Mouse (Mus musculus) brown adipose tissue, adult 24 weeks (tissue): Measurements from ENCODE around the gene Dnajb8. TPM values are rescaled to one million over a fixed set of nuclear protein-coding genes. Genes with fewer than 3 reads are reported as not detected.

ENCODE experiments used
- H3K27ac ChIP-seq: fragments of 200-500 bp; replicated peaks from 2 replicates; pipeline ENCODE4 v1.5.1; 2012; ENCODE audit warnings: low read depth, mild to moderate bottlenecking, low read length
- H3K4me1 ChIP-seq: fragments of 200-500 bp; 2 replicates; pipeline ENCODE4 v1.6.1; 2012; ENCODE audit warnings: low read length, mixed read lengths; ENCODE audit not compliant: control insufficient read depth, insufficient read depth, insufficient read length
- H3K4me3 ChIP-seq: fragments of 200-500 bp; 2 replicates; pipeline ENCODE4 v1.5.1; 2012; ENCODE audit warnings: low read depth, mild to moderate bottlenecking, low read length, moderate library complexity; ENCODE audit not compliant: insufficient read depth
- polyA plus RNA-seq: library from polyadenylated mRNA; stranded (reverse); fragments of >200 nt; gene quantifications from 2 replicates; pipeline ENCODE4 v1.2.4, GENCODE M21; 2012; ENCODE audit not compliant: missing spikeins, insufficient read depth, insufficient read length

Dnajb8 gene
- polyA plus RNA-seq, 1 experiment, result not detected

GRCm38 (mm10) chr6:88204531-88205385, 17.3 kb upstream of the Dnajb8 start:
- Histone ChIP-seq H3K4me1 (peaks cover 9% of the 10 kb centered on the region), H3K27ac (peak overlapping the region; percentile 88), H3K4me3 (peak overlapping the region; percentile 13; the same call in 1 of the 2 replicates)

GRCm38 (mm10) chr6:88205386-88205700, 16.7 kb upstream of the Dnajb8 start:
- Histone ChIP-seq H3K27ac (peak overlapping the region; percentile 50; the same call in 1 of the 2 replicates), H3K4me3 (no peak overlapping the region), H3K4me1 (peaks cover 9% of the 10 kb centered on the region)

- Histone ChIP-seq H3K4me1 (peaks cover 6% of the 10 kb centered on the region), H3K4me3 (no peak overlapping the region), H3K27ac (peak overlapping the region; percentile 8; the same call in 1 of the 2 replicates)
Measured at GRCm38 (mm10) chr6:88205937-88206336, 16.1 kb upstream of the Dnajb8 start.

- H3K4me1 ChIP-seq, result peaks cover 6% of the 10 kb centered on the region
- no peak overlapping the region for H3K27ac ChIP-seq
- no peak overlapping the region for H3K4me3 ChIP-seq
Measured at GRCm38 (mm10) chr6:88206566-88206965, 15.5 kb upstream of the Dnajb8 start.

GRCm38 (mm10) chr6:88207403-88208033, 14.6 kb upstream of the Dnajb8 start:
- Histone ChIP-seq H3K4me1 (peaks cover 6% of the 10 kb centered on the region), H3K27ac (no peak overlapping the region), H3K4me3 (no peak overlapping the region)

- Histone ChIP-seq H3K4me3 (no peak overlapping the region), H3K27ac (no peak overlapping the region), H3K4me1 (peaks cover 6% of the 10 kb centered on the region)
Measured at GRCm38 (mm10) chr6:88208321-88208720, 13.7 kb upstream of the Dnajb8 start.

GRCm38 (mm10) chr6:88209453-88209852, 12.6 kb upstream of the Dnajb8 start:
- Histone ChIP-seq H3K4me1 (peaks cover 6% of the 10 kb centered on the region), H3K4me3 (no peak overlapping the region), H3K27ac (no peak overlapping the region)

GRCm38 (mm10) chr6:88210182-88210581, 11.9 kb upstream of the Dnajb8 start:
- Histone ChIP-seq H3K4me3 (no peak overlapping the region), H3K27ac (no peak overlapping the region), H3K4me1 (peaks cover 4% of the 10 kb centered on the region)

GRCm38 (mm10) chr6:88215797-88216196, 6.3 kb upstream of the Dnajb8 start:
- no peaks in the 10 kb centered on the region for H3K4me1 ChIP-seq
- no peak overlapping the region for H3K4me3 ChIP-seq
- no peak overlapping the region for H3K27ac ChIP-seq

- H3K27ac ChIP-seq, result no peak overlapping the region
- no peak overlapping the region for H3K4me3 ChIP-seq
- no peaks in the 10 kb centered on the region for H3K4me1 ChIP-seq
Measured at GRCm38 (mm10) chr6:88216199-88216598, 5.9 kb upstream of the Dnajb8 start.

- H3K4me3 ChIP-seq, result no peak overlapping the region
- H3K4me1 ChIP-seq, result no peaks in the 10 kb centered on the region
- H3K27ac ChIP-seq, result no peak overlapping the region
Measured at GRCm38 (mm10) chr6:88219094-88219493, 3.0 kb upstream of the Dnajb8 start.

GRCm38 (mm10) chr6:88226570-88226994, 4.5 kb downstream of the Dnajb8 start:
- Histone ChIP-seq H3K4me3 (no peak overlapping the region), H3K4me1 (no peaks in the 10 kb centered on the region), H3K27ac (no peak overlapping the region)

- Histone ChIP-seq H3K4me3 (no peak overlapping the region), H3K4me1 (no peaks in the 10 kb centered on the region), H3K27ac (no peak overlapping the region)
Measured at GRCm38 (mm10) chr6:88227537-88227936, 5.5 kb downstream of the Dnajb8 start.

GRCm38 (mm10) chr6:88229221-88229620, 7.2 kb downstream of the Dnajb8 start:
- no peak overlapping the region for H3K27ac ChIP-seq
- H3K4me1 ChIP-seq, result no peaks in the 10 kb centered on the region
- H3K4me3 ChIP-seq, result no peak overlapping the region

GRCm38 (mm10) chr6:88231821-88232220, 9.8 kb downstream of the Dnajb8 start:
- H3K27ac ChIP-seq, result no peak overlapping the region
- no peaks in the 10 kb centered on the region for H3K4me1 ChIP-seq

GRCm38 (mm10) chr6:88232221-88232620, 10.2 kb downstream of the Dnajb8 start:
- no peak overlapping the region for H3K4me3 ChIP-seq
- no peaks in the 10 kb centered on the region for H3K4me1 ChIP-seq
- no peak overlapping the region for H3K27ac ChIP-seq

More at GRCm38 (mm10) chr6:88231821-88232220, 9.8 kb downstream of the Dnajb8 start:
- no peak overlapping the region for H3K4me3 ChIP-seq
